Mouse (Mus musculus): Measurements from ENCODE around the gene Kcna10. TPM values are rescaled to one million over a fixed set of nuclear protein-coding genes. Genes with fewer than 3 reads are reported as not detected.

The Kcna10 gene
- polyA plus RNA-seq, 1 experiment from 2014 or later: not detected

DNA sequence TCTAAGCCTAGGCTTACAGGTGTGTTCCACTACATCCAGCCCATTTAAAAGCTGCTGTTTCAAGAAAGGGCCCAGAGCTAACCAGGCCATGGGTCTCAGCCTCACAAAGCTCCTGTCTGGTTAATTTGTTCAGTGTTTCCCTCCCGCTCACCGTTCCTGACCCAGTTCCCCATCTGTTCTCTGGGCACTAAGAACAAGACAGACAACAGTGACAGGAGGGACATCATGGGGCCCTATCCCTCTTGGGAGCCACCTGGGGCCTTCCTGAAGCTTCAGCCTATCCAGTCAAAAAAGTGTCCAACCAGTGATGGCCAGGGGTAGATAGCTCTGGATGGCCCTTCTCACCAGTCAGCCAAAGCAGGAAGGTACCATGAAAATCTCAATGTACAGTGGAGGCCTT lies 20.1 kb upstream of the Kcna10 start:
- H3K36me3 ChIP-seq (ENCODE audit: insufficient read depth, low read length): no peaks in the 10 kb centered on the region
- H3K27me3 ChIP-seq (ENCODE audit: insufficient read depth, low read length): no peaks in the 10 kb centered on the region
- H3K9me3 ChIP-seq (ENCODE audit: low read length): no peaks in the 10 kb centered on the region
- H3K4me3 ChIP-seq (ENCODE audit: low read length): no peak overlapping the region
- no peak overlapping the region for H3K4me2 ChIP-seq (replicated peaks; ENCODE audit: low read depth, low read length)
- no peak overlapping the region for H3K27ac ChIP-seq (ENCODE audit: low read length)
- 94% methylated on average over 2 of the region's 2 CpGs for WGBS
- no peak overlapping the region for H3K9ac ChIP-seq (replicated peaks; ENCODE audit: low read length)
- no peak for ATAC-seq (ENCODE audit: low FRiP score, low TSS enrichment)
- H3K4me1 ChIP-seq (ENCODE audit: insufficient read depth, low read length): 0 out of 2 replicates have a peak, but pooled peaks cover 5% of the 10 kb centered on the region

DNA sequence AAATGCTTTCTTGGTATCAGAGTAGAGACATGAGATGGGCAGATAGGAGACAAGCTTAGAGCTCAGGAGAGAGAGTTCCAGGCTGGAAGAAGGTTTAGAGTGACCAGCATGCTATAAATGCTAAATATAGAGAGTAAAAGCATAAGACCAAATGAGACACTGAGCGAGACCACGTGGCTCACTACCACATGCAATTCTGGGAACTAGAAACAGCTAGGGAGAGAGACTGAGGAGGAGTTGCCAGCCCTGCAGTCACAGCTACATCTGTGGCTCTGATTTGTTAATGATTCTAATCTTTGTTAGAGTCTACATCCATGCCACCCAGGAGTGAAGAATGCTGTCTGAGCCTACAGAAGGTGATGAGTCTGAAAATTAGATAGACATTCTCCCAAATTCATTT lies 13.3 kb upstream of the Kcna10 start:
- no peak overlapping the region for H3K9ac ChIP-seq (replicated peaks; ENCODE audit: low read length)
- no peak overlapping the region for H3K4me2 ChIP-seq (replicated peaks; ENCODE audit: low read depth, low read length)
- H3K4me3 ChIP-seq (ENCODE audit: low read length): no peak overlapping the region
- ATAC-seq (ENCODE audit: low FRiP score, low TSS enrichment): no peak
- H3K27me3 ChIP-seq (ENCODE audit: insufficient read depth, low read length): no peaks in the 10 kb centered on the region
- no peaks in the 10 kb centered on the region for H3K36me3 ChIP-seq (ENCODE audit: insufficient read depth, low read length)
- 63% methylated on average over 2 of the region's 2 CpGs for WGBS
- H3K9me3 ChIP-seq (ENCODE audit: low read length): no peaks in the 10 kb centered on the region
- H3K27ac ChIP-seq (ENCODE audit: low read length): no peak overlapping the region
- H3K4me1 ChIP-seq (ENCODE audit: insufficient read depth, low read length): no peaks in the 10 kb centered on the region

DNA sequence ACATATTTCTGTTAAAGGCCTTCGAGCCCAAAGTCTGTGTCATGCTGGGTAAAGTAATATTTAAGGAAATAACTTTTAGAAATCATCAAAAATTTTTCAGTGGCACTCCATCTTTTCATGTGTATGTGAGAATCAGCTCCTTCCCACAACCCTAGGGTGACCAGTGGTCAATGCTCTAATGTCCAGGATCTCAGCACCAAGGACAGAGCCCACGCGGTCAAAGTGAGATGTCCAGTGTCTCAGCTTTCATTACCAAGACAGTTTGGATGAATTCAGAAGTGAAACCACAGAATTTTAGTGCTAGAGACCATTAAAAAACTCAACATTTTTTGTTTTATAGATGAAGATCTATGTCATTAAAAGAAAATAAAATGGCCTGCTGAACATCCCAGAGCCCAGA lies 10.9 kb upstream of the Kcna10 start:
- Histone ChIP-seq H3K4me2 (replicated peaks; ENCODE audit: low read depth, low read length) (no peak overlapping the region), H3K9ac (replicated peaks; ENCODE audit: low read length) (no peak overlapping the region), H3K9me3 (ENCODE audit: low read length) (no peaks in the 10 kb centered on the region), H3K36me3 (ENCODE audit: insufficient read depth, low read length) (no peaks in the 10 kb centered on the region), H3K27me3 (ENCODE audit: insufficient read depth, low read length) (no peaks in the 10 kb centered on the region), H3K27ac (ENCODE audit: low read length) (no peak overlapping the region), H3K4me3 (ENCODE audit: low read length) (no peak overlapping the region), H3K4me1 (ENCODE audit: insufficient read depth, low read length) (no peaks in the 10 kb centered on the region)
- WGBS: 48% methylated on average over 3 of the region's 3 CpGs
- ATAC-seq (ENCODE audit: low FRiP score, low TSS enrichment): no peak

DNA sequence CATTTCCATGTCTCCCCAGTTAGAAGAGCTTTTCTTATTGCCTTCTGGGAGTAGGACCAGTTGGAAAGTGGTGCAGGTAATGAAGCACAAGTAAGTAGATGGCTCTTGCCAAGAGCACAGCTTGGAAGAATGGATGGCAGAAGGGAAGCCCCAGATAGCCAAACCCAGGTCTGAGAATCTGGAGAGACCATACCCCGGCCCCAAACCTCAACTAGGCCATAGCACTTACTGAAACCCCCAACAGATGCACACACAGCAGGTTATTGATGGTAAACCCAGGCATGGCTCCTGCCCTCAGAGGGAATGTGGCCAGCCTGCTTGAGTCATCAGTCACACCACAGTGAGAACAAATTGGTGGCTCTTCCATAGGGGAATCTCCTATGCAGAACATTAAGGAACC lies 10.3 kb upstream of the Kcna10 start:
- no peaks in the 10 kb centered on the region for H3K4me1 ChIP-seq (ENCODE audit: insufficient read depth, low read length)
- H3K9ac ChIP-seq (replicated peaks; ENCODE audit: low read length): no peak overlapping the region
- H3K27me3 ChIP-seq (ENCODE audit: insufficient read depth, low read length): no peaks in the 10 kb centered on the region
- no peaks in the 10 kb centered on the region for H3K36me3 ChIP-seq (ENCODE audit: insufficient read depth, low read length)
- H3K9me3 ChIP-seq (ENCODE audit: low read length): no peaks in the 10 kb centered on the region
- H3K27ac ChIP-seq (ENCODE audit: low read length): no peak overlapping the region
- H3K4me2 ChIP-seq (replicated peaks; ENCODE audit: low read depth, low read length): no peak overlapping the region
- no peak for ATAC-seq (ENCODE audit: low FRiP score, low TSS enrichment)
- H3K4me3 ChIP-seq (ENCODE audit: low read length): no peak overlapping the region
- 74% methylated on average over 1 of the region's 1 CpGs for WGBS

DNA sequence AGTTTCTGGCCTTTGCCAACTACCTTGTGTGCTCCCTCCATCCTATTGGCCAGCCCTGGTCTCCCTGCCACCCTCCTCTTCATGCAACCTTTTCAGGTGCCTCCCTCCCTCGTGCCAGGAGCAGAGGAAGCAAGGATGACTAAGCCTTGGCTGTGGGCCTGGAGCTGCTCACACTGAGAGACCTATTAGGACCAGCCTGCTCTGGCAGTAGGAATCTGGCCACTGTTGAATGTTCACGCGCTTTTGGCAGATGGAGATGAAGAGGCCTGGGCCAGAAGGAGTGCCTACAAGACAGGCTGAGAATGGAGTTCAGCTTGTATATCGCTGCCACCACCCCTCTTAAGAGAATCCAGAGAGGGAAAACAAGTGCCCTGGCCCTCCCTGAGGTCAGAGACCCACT lies 7.4 kb upstream of the Kcna10 start:
- Histone ChIP-seq H3K27ac (ENCODE audit: low read length) (no peak overlapping the region), H3K4me3 (ENCODE audit: low read length) (no peak overlapping the region), H3K4me2 (replicated peaks; ENCODE audit: low read depth, low read length) (no peak overlapping the region), H3K9me3 (ENCODE audit: low read length) (no peaks in the 10 kb centered on the region), H3K36me3 (ENCODE audit: insufficient read depth, low read length) (no peaks in the 10 kb centered on the region), H3K4me1 (ENCODE audit: insufficient read depth, low read length) (no peaks in the 10 kb centered on the region), H3K9ac (replicated peaks; ENCODE audit: low read length) (no peak overlapping the region), H3K27me3 (ENCODE audit: insufficient read depth, low read length) (no peaks in the 10 kb centered on the region)
- 66% methylated on average over 4 of the region's 4 CpGs for WGBS
- no peak for ATAC-seq (ENCODE audit: low FRiP score, low TSS enrichment)

DNA sequence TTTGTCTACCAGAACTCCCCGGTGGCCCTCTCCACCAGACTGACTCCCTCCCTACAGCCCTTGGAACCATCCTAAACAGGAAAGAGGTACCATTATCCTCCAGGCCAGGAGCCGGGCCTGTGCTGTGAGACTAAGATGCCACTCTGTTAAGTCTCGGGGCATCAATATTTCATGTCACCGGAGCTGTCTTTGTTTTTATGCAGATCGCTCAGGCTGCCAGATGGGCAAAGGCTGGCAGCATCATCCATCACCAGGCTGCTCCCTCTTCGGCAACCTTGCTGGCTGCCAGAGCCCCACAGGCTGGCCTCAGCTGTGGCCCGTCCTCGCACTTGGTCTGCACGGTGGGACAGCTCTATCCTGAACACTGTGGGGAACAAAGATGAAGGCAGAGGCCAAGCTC lies 6.4 kb upstream of the Kcna10 start:
- Histone ChIP-seq H3K4me2 (replicated peaks; ENCODE audit: low read depth, low read length) (no peak overlapping the region), H3K4me1 (ENCODE audit: insufficient read depth, low read length) (no peaks in the 10 kb centered on the region), H3K27ac (ENCODE audit: low read length) (no peak overlapping the region), H3K4me3 (ENCODE audit: low read length) (no peak overlapping the region), H3K36me3 (ENCODE audit: insufficient read depth, low read length) (no peaks in the 10 kb centered on the region), H3K9ac (replicated peaks; ENCODE audit: low read length) (no peak overlapping the region), H3K9me3 (ENCODE audit: low read length) (no peaks in the 10 kb centered on the region), H3K27me3 (ENCODE audit: insufficient read depth, low read length) (no peaks in the 10 kb centered on the region)
- ATAC-seq (ENCODE audit: low FRiP score, low TSS enrichment): no peak
- WGBS: 52% methylated on average over 9 of the region's 9 CpGs

DNA sequence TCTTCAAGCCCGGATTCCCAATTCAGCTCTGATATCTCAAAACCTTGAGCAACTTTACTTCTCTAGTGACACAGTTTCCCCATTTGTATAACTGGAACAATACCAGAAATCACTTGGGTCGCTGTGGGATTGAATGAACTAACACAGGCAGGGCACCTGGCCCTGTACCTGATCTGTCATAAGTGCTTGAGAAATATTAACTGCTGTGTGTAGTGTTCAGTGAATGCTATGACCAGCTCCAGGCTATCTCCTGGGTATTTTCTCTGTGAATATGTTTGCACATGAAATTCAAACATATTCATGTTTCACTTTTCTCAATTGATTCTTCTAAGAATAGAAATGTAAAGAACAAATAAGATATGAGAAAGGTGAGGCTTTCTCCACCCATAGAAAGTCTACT lies 2.0 kb upstream of the Kcna10 start:
- no peak overlapping the region for H3K27ac ChIP-seq (ENCODE audit: low read length)
- H3K4me1 ChIP-seq (ENCODE audit: insufficient read depth, low read length): no peaks in the 10 kb centered on the region
- H3K36me3 ChIP-seq (ENCODE audit: insufficient read depth, low read length): no peaks in the 10 kb centered on the region
- no peak for ATAC-seq (ENCODE audit: low FRiP score, low TSS enrichment)
- no peaks in the 10 kb centered on the region for H3K27me3 ChIP-seq (ENCODE audit: insufficient read depth, low read length)
- WGBS: 78% methylated on average over 2 of the region's 2 CpGs
- no peak overlapping the region for H3K4me3 ChIP-seq (ENCODE audit: low read length)
- H3K9ac ChIP-seq (replicated peaks; ENCODE audit: low read length): no peak overlapping the region
- H3K9me3 ChIP-seq (ENCODE audit: low read length): no peaks in the 10 kb centered on the region
- H3K4me2 ChIP-seq (replicated peaks; ENCODE audit: low read depth, low read length): no peak overlapping the region

DNA sequence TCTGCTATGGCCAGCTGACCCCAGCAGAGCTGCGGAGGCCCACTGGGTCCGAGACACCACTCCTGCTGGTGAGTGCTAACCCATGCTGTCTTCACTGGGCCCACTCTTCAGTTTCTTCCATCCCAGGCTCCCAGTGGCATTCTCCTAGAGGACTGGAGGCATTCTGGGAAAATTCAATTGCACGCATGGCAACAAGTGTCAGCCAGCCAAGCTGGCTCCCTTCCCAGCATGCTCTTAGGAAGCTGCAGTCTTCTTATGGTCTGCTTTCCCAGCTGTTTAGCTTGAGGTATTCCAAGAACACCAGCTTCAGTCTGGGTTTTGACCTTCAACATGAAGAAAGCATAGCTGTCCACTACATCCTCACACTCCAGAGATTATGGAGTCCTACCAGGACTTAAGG lies 322 bp downstream of the Kcna10 start:
- no peak for ATAC-seq (ENCODE audit: low FRiP score, low TSS enrichment)

DNA sequence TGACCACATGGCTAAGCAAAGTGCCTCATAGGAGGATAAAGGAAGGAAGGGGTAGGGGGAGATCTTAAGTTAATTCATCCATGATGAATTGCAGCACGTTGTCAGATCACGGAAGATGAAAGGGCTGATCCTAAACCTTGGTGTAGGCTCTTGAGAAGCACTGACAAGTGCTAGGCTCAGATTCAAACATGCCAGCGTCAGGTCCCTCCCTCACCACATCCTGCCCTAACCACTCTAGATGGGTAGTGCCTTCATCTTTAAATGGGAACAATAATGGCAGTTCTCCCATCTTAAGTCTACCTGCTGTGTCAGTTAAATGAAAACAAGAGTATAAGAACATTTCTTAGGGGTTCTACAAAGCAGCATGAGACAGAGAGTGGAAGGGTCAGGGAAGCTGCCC lies 2.7 kb downstream of the Kcna10 start:
- Histone ChIP-seq H3K27ac (ENCODE audit: low read length) (no peak overlapping the region), H3K4me2 (replicated peaks; ENCODE audit: low read depth, low read length) (no peak overlapping the region), H3K4me1 (ENCODE audit: insufficient read depth, low read length) (no peaks in the 10 kb centered on the region), H3K4me3 (ENCODE audit: low read length) (no peak overlapping the region), H3K36me3 (ENCODE audit: insufficient read depth, low read length) (no peaks in the 10 kb centered on the region), H3K9ac (replicated peaks; ENCODE audit: low read length) (no peak overlapping the region), H3K27me3 (ENCODE audit: insufficient read depth, low read length) (no peaks in the 10 kb centered on the region), H3K9me3 (ENCODE audit: low read length) (no peaks in the 10 kb centered on the region)
- ATAC-seq (ENCODE audit: low FRiP score, low TSS enrichment): no peak
- 78% methylated on average over 3 of the region's 3 CpGs for WGBS

More for the DNA sequence above, 322 bp downstream of the Kcna10 start:
- Histone ChIP-seq H3K27me3 (ENCODE audit: insufficient read depth, low read length) (no peaks in the 10 kb centered on the region), H3K4me2 (replicated peaks; ENCODE audit: low read depth, low read length) (no peak overlapping the region), H3K9ac (replicated peaks; ENCODE audit: low read length) (no peak overlapping the region), H3K36me3 (ENCODE audit: insufficient read depth, low read length) (no peaks in the 10 kb centered on the region), H3K4me1 (ENCODE audit: insufficient read depth, low read length) (no peaks in the 10 kb centered on the region), H3K4me3 (ENCODE audit: low read length) (no peak overlapping the region), H3K27ac (ENCODE audit: low read length) (no peak overlapping the region), H3K9me3 (ENCODE audit: low read length) (no peaks in the 10 kb centered on the region)
- WGBS: 79% methylated on average over 3 of the region's 3 CpGs

DNA sequence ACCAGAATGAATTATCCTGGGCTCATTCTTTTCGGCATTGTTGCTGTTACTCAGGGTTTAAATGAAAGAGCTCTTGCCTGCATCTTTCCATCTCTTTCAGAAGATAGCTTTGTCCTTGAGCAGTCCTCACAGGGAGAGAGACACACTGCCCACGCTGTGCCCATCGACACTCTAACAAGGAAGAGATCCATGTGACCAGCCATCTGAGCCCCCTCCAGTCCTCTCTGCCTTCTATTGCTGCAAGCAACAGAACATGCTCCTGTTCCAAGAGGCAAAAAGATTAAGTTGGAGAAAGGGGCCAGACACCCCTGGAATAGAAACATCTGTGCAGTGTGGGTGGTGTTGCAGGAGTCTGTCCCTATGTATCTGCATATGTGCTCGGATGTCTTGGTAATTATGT lies 4.2 kb downstream of the Kcna10 start:
- Histone ChIP-seq H3K4me2 (replicated peaks; ENCODE audit: low read depth, low read length) (no peak overlapping the region), H3K9me3 (ENCODE audit: low read length) (no peaks in the 10 kb centered on the region), H3K27me3 (ENCODE audit: insufficient read depth, low read length) (no peaks in the 10 kb centered on the region), H3K27ac (ENCODE audit: low read length) (no peak overlapping the region), H3K9ac (replicated peaks; ENCODE audit: low read length) (no peak overlapping the region), H3K4me1 (ENCODE audit: insufficient read depth, low read length) (no peaks in the 10 kb centered on the region), H3K4me3 (ENCODE audit: low read length) (no peak overlapping the region), H3K36me3 (ENCODE audit: insufficient read depth, low read length) (no peaks in the 10 kb centered on the region)
- no peak for ATAC-seq (ENCODE audit: low FRiP score, low TSS enrichment)
- WGBS: 83% methylated on average over 4 of the region's 4 CpGs
